Comparison of ENCODE assay signal across 8 mouse cellular contexts in genomic region chr3:85573864-85574830, GRCm38 (mm10). TPM values are rescaled to one million over a fixed set of nuclear protein-coding genes. Genes with fewer than 3 reads are reported as not detected.
A peak's percentile ranks its signal among the peaks of the same experiment; 100 is the strongest.
DNase-seq lines count a peak whose midpoint lies in the region; ATAC-seq lines count a peak whose summit lies in the region.

Gatb (plus strand) TSS chr3:85574119.

- 3% methylated on average over 41 of the region's 41 CpGs for WGBS in forebrain, embryonic 14.5 days
- 2% methylated on average over 41 of the region's 41 CpGs for WGBS in neural tube, embryonic 15.5 days

- peaks cover 2% of the 10 kb centered on the region; the same call in 1 of the 2 replicates for H3K4me1 ChIP-seq in forebrain, embryonic 14.5 days (ENCODE audit: control insufficient read depth, insufficient read depth, low read length)
- no peaks in the 10 kb centered on the region for H3K4me1 ChIP-seq in neural tube, embryonic 15.5 days

- intact Hi-C loops in heart, postnatal 14 days (cut with DNase I) = loop anchor here (5.0 kb wide), 2 partner anchors 348 to 652 kb away; no protein-coding TSS in a partner anchor

- H3K36me3 ChIP-seq in forebrain, embryonic 14.5 days (ENCODE audit: control insufficient read depth, insufficient read depth, low read length) = no peaks in the 10 kb centered on the region
- no peaks in the 10 kb centered on the region for H3K36me3 ChIP-seq in neural tube, embryonic 15.5 days

- H3K4me3 ChIP-seq in forebrain, embryonic 14.5 days (ENCODE audit: low read depth, low read length) = peak within 1 kb of the TSS; percentile 72
- peak within 1 kb of the TSS; percentile 65 for H3K4me3 ChIP-seq in neural tube, embryonic 15.5 days (replicated peaks)

- peak within 1 kb of the TSS; percentile 76 for H3K27ac ChIP-seq in forebrain, embryonic 14.5 days (ENCODE audit: low read depth, low read length)
- H3K27ac ChIP-seq in neural tube, embryonic 15.5 days (replicated peaks) = peak within 1 kb of the TSS; percentile 91

- DNase-seq in ES-CJ7 (ENCODE audit: low read depth, low spot score) = peak; percentile 99
- DNase-seq in cerebellum, adult 11 months = peak; percentile 99
- DNase-seq in forebrain, embryonic 14.5 days (ENCODE audit: low spot score) = peak; percentile 100
- peak; percentile 99 for DNase-seq in heart, postnatal 14 days
- peak; percentile 99 for DNase-seq in layer of hippocampus, adult 11-12 months (ENCODE audit: low spot score)
- peak; percentile 99 for DNase-seq in lung, adult 18-20 months
- DNase-seq in testis, postnatal 14 days (ENCODE audit: low spot score) = peak; percentile 99

- peak within 1 kb of the TSS; percentile 84 for H3K9ac ChIP-seq in forebrain, embryonic 14.5 days (ENCODE audit: low read length)
- H3K9ac ChIP-seq in neural tube, embryonic 15.5 days (replicated peaks) = peak within 1 kb of the TSS; percentile 81

- H3K27me3 ChIP-seq in forebrain, embryonic 14.5 days (replicated peaks; ENCODE audit: control insufficient read depth, insufficient read depth, low read length) = no peaks in the 10 kb centered on the region
- no peaks in the 10 kb centered on the region for H3K27me3 ChIP-seq in neural tube, embryonic 15.5 days (replicated peaks)

- H3K9me3 ChIP-seq in forebrain, embryonic 14.5 days (replicated peaks; ENCODE audit: control insufficient read depth, low read length) = no peaks in the 10 kb centered on the region
- no peaks in the 10 kb centered on the region for H3K9me3 ChIP-seq in neural tube, embryonic 15.5 days (replicated peaks)

- H3K4me2 ChIP-seq in forebrain, embryonic 14.5 days (ENCODE audit: low read length) = peak within 1 kb of the TSS; percentile 79
- peak within 1 kb of the TSS; percentile 86 for H3K4me2 ChIP-seq in neural tube, embryonic 15.5 days

- peak; percentile 100 for ATAC-seq in forebrain, embryonic 14.5 days
- peak; percentile 99 for ATAC-seq in neural tube, embryonic 15.5 days (ENCODE audit: low FRiP score)

RNA-seq across cellular contexts. Expression of gene Gatb, which starts in this region (rescaled TPM):
- polyA plus RNA-seq in forebrain, embryonic 14.5 days (2014; fragmentation: Nextera tagmentation; extraction: Ambion mirVana) = 21.5 and 28.9 TPM in 2 replicates
- 10 to 100 TPM; 28.1 to 30.8 TPM for total RNA-seq in heart, postnatal 14 days (2021)
- polyA plus RNA-seq in neural tube, embryonic 15.5 days (2015; fragmentation: Nextera tagmentation; extraction: Ambion mirVana) = 20.9 TPM in 2 replicates

Comparison
In these comparisons a context has a peak if more than half of its experiments do, and no peak if none do; other contexts are left out.
1. Peak in every context shown above with its lines: DNase-seq, ATAC-seq, H3K4me3 ChIP-seq and H3K27ac ChIP-seq.